ENCODE assay signal across 11 mouse cellular contexts in the genomic region with DNA sequence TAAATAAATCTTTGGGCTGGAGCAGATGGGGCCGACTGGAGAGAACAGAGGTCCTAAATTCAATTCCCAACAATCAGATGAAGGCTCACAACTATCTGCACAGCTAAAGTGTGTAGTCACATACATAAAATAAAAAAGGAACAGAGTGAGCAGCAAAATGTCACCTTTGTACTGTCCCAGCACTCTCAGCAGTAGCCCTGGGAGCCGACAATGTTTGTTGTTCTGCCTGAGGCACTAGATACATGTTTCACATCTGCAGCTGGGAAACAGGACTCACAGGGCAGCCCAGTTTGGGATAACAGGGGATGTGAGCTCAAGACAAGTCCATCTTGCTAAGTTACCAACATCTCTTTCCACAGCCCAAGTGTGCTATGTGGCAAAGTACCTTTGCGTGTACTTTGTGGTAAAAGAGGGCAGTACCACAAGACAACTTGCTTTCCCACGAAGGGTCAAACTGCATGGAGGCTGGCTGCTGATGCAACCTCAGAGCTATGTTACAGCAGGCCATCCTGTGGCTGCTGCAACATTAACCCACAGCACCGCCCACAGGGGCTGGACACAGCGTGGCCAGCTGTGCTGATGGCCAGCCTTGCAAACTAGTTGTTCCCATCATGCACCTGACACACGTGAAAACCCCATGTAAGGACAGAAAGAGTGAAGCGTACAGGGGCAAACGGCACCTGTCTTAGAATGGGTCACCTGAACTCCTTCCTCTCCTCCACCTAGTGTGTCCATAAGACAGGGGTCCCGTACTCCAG. TPM values are rescaled to one million over a fixed set of nuclear protein-coding genes. Genes with fewer than 3 reads are reported as not detected.
DNase-seq lines count a peak whose midpoint lies in the region; ATAC-seq lines count a peak whose summit lies in the region.
"Had no signal": no experiment of that assay in that cellular context is flagged by ENCODE, and none has a peak within 500 bp of the region (broad histone marks: within the 10 kb centered on the region; RNA-seq: fewer than 3 reads in every experiment).

No protein-coding gene starts in this region.

- peaks cover 23% of the 10 kb centered on the region for H3K4me1 ChIP-seq in kidney, embryonic 14.5 days (ENCODE audit: control insufficient read depth, insufficient read depth, low read length)
- H3K4me1 ChIP-seq in heart, embryonic 12.5 days (replicated peaks): peaks cover 6% of the 10 kb centered on the region; the same call in 1 of the 2 replicates
- H3K4me1 ChIP-seq: lung, embryonic 15.5 days had no signal

- H3K36me3 ChIP-seq in kidney, embryonic 14.5 days (ENCODE audit: control insufficient read depth, insufficient read depth, low read length): peaks cover 56% of the 10 kb centered on the region
- H3K36me3 ChIP-seq in heart, embryonic 12.5 days: peaks cover 73% of the 10 kb centered on the region

- H3K9ac ChIP-seq in kidney, embryonic 14.5 days (ENCODE audit: low read depth, low read length): no peak overlapping the region
- no peak overlapping the region for H3K9ac ChIP-seq in heart, embryonic 12.5 days
- H3K9ac ChIP-seq: lung, embryonic 15.5 days had no signal

- H3K9me3 ChIP-seq in kidney, embryonic 14.5 days (ENCODE audit: control insufficient read depth, low read length): no peaks in the 10 kb centered on the region
- H3K9me3 ChIP-seq in heart, embryonic 12.5 days (replicated peaks): no peaks in the 10 kb centered on the region
- H3K9me3 ChIP-seq: lung, embryonic 15.5 days had no signal

- peak; percentile 47; the same call in 1 of the 2 replicates for ATAC-seq in kidney, embryonic 14.5 days (ENCODE audit: low FRiP score, low TSS enrichment)
- ATAC-seq in erythroblast, adult 5-6 weeks (replicated peaks; ENCODE audit: low FRiP score, poor library complexity, severe bottlenecking): no peak
- no peak for ATAC-seq in heart, embryonic 12.5 days (ENCODE audit: insufficient number of reproducible peaks, low FRiP score)
- ATAC-seq: inflammation-experienced regulatory T-cells, adult 6 months had no signal

- H3K27ac ChIP-seq in kidney, embryonic 14.5 days (ENCODE audit: low read depth, low read length): peak overlapping the region; percentile 48; the same call in 1 of the 2 replicates
- H3K27ac ChIP-seq in heart, embryonic 12.5 days (ENCODE audit: poor library complexity, severe bottlenecking): no peak overlapping the region
- H3K27ac ChIP-seq: lung, embryonic 15.5 days had no signal

- H3K4me2 ChIP-seq in kidney, embryonic 14.5 days (replicated peaks; ENCODE audit: low read depth, low read length): no peak overlapping the region
- H3K4me2 ChIP-seq in heart, embryonic 12.5 days: no peak overlapping the region
- H3K4me2 ChIP-seq: lung, embryonic 15.5 days had no signal

- WGBS in kidney, embryonic 14.5 days: 59% methylated on average over 10 of the region's 10 CpGs
- 83% methylated on average over 10 of the region's 10 CpGs for WGBS in heart, embryonic 12.5 days

- peak; percentile 41 to 63 for DNase-seq in adrenal gland, postnatal 36 days
- DNase-seq in adrenal gland, postnatal 25 days: no peak
- DNase-seq in MN1 (ENCODE audit: low spot score): peak; percentile 90
- peak; percentile 50 for DNase-seq in lung, postnatal 36 days
- no peak for DNase-seq in left cerebral cortex, adult 11 months (ENCODE audit: low spot score)
- DNase-seq: adrenal gland, adult 8-10 months had no signal

- no peaks in the 10 kb centered on the region for H3K27me3 ChIP-seq in kidney, embryonic 14.5 days (ENCODE audit: control insufficient read depth, insufficient read depth, low read length)
- H3K27me3 ChIP-seq in heart, embryonic 12.5 days (replicated peaks): no peaks in the 10 kb centered on the region
- H3K27me3 ChIP-seq: lung, embryonic 15.5 days had no signal

- H3K4me3 ChIP-seq in kidney, embryonic 14.5 days (ENCODE audit: low read length): no peak overlapping the region
- H3K4me3 ChIP-seq in heart, embryonic 12.5 days: no peak overlapping the region
- H3K4me3 ChIP-seq: lung, embryonic 15.5 days had no signal

RNA-seq across cellular contexts. Expression of a gene that starts 15.5 kb away (rescaled TPM):
- total RNA-seq in adrenal gland, postnatal 36 days (2021): 10 to 100 TPM; 71.2 to 83.7 TPM
- total RNA-seq in adrenal gland, postnatal 25 days (2021): 92.6 and 99.3 TPM in 2 replicates
- 18.9 and 30.4 TPM in 2 replicates for polyA plus RNA-seq in kidney, embryonic 14.5 days (2014; fragmentation: Nextera tagmentation; extraction: Ambion mirVana)
- total RNA-seq in erythroblast, adult 5-6 weeks (2015; ENCODE audit: low replicate concordance): 51.5 and 58.7 TPM in 2 replicates
- 91.1 and 95.8 TPM in 2 replicates for total RNA-seq in erythroblast, adult 5-6 weeks (2017; ENCODE audit: low replicate concordance)
- 20.2 and 20.7 TPM in 2 replicates for polyA plus RNA-seq in heart, embryonic 12.5 days (2016; fragmentation: Nextera tagmentation; extraction: Ambion mirVana)

Comparison
In these comparisons a context has a peak if more than half of its experiments do, and no peak if none do; other contexts are left out.
1. DNase-seq: peak in adrenal gland, postnatal 36 days (2 of 2), MN1 (single experiment) and lung, postnatal 36 days (single experiment); none in adrenal gland, postnatal 25 days (single experiment) and left cerebral cortex, adult 11 months (single experiment).